Mouse (Mus musculus) c-Kit-positive CD71-positive TER-119-positive erythroid progenitor cells, embryonic 14.5 days (primary cell): Measurements from ENCODE around the gene Gm4969.

Source experiments
- DNase-seq: peaks from one replicate; pipeline ENCODE4 v3.0.0-alpha.2; 2013; ENCODE audit warnings: low spot score

Gm4969 gene

GRCm38 (mm10) chr7:19093537-19094385, 24.4 kb downstream of the Gm4969 start:
- peak; percentile 88 for DNase-seq

- peak; percentile 80 for DNase-seq
These were observed 25.0 kb downstream of the Gm4969 start for GRCm38 (mm10) chr7:19093174-19093521.

DNA sequence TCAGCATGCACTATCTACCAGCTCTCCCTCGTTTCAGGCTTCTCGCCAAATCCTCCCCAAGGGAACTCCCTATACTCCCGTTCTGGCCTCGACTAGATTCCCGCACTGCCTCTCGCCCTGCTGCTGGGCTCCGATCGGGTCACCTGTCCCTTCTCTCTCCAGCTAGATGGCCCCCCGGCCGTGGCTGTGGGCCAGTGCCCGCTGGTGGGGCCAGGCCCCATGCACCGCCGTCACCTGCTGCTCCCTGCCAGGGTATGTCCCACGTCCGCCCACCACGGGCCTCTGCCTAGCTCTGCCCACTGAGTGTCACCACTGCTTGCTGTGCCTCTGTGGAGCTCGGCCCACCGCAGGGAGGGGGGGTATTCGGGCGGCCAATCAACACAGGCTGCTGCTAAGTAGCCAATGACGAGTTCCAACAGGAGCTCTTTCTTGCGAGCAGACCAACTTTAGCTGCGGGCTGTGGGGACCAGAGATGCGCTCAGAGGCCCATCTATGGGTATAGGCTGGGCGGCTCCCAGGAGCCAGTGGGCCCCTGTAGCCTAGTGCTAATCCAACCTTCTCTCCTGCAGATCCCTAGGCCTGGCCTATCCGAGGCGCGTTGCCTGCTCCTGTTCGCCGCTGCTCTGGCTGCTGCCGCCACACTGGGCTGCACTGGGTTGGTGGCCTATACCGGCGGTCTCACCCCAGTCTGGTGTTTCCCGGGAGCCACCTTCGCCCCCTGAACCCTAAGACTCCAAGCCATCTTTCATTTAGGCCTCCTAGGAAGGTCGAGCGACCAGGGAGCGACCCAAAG, 25.6 kb downstream of the Gm4969 start:
- no peak for DNase-seq

GRCm38 (mm10) chr7:19091913-19092312, 26.3 kb downstream of the Gm4969 start:
- DNase-seq = no peak

DNA sequence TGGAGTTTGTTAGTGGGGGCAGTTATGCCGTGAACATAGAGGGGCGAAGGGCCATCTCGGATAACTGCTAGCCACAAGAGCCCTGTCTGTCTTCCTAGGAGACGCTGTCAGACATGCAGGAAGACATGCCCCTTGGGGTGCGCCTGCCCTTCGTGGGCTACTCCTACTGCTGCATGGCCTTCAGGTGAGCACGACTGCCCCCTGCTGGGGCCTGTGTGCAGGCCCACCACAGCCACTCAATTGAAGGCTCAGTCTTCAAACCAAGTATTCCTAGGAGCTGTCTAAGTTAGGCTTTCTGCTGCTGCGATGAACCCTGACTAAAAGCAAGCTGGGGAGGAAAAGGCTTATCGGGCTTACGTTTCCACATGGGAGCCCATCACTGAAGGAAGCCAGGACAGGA, 29.4 kb downstream of the Gm4969 start:
- DNase-seq = peak; percentile 68

GRCm38 (mm10) chr7:19086760-19087159, 31.4 kb downstream of the Gm4969 start:
- no peak for DNase-seq

DNA sequence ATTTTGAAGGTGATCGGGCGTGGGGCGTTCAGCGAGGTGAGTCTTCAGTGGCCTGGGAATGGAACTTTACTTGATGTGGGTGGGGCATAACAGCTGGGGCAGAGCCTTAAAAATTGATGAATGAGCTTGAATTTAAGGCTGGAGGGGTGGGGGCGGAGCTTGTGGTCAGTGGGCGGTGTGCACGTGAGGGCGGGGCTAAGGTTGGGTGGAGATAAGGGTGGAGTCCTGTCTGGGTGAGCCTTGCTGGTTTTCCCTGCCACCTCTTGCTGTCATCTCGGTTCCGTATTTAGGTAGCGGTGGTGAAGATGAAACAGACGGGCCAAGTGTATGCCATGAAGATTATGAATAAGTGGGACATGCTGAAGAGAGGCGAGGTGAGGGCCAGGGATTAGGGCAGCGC, 32.1 kb downstream of the Gm4969 start:
- peak; percentile 85 for DNase-seq

DNA sequence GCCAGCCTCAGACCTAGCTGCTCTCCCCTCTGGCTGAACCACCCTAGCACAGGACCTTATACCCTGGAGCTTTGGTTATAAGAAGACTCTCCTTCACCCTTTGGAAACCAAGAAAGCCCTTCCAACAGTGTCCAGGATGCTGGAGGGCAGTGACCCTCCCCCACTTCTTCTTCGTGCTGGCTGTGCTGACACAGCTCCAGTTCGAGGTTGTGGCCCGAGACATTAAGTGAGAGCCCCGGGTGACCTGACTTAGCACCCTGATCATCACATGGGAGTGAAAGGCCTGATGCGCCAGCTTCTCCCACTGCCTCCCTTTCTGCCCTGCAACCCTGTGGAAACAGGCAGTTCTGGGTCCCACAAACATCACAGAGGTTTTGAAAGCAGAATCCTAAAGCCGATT, 32.7 kb downstream of the Gm4969 start:
- DNase-seq = no peak

GRCm38 (mm10) chr7:19084921-19085473, 33.2 kb downstream of the Gm4969 start:
- DNase-seq = no peak

GRCm38 (mm10) chr7:19084277-19084771, 33.8 kb downstream of the Gm4969 start:
- no peak for DNase-seq

DNA sequence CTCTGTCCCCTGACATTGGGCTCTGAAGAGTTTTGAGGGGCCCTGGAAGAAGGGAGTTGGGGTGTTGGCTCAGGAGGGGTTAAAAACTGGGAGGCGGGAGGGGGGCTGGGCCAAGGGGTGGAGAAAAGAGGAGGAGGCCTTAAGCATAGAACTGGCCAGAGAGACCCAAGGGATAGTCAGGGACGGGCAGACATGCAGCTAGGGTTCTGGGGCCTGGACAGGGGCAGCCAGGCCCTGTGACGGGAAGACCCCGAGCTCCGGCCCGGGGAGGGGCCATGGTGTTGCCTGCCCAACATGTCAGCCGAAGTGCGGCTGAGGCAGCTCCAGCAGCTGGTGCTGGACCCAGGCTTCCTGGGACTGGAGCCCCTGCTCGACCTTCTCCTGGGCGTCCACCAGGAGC, 34.5 kb downstream of the Gm4969 start, which contains the start of gene Dmpk:
Dmpk (plus strand) TSS at position 149 of the 400 bp plus-strand sequence.
- no peak for DNase-seq

- no peak for DNase-seq
These were observed 35.1 kb downstream of the Gm4969 start for GRCm38 (mm10) chr7:19083096-19083495.

DNA sequence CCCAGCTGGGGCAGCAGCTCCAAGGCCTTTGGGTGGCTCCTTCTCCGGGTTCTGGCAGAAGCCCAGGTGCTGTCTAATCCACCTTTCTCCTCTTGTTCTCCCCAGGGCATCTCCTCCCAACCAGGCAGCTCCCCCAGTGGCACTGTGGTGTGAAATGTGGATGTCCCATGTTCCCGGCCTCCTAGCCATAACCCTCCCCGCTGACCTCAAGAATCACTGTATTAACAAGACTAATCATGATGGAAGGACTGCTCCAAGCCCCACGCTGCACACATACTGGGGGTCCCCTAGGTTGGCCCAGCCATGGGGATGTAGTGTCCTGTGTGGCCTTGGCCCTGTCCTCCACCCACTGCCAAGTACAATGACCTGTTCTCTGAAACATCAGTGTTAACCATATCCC, 36.0 kb downstream of the Gm4969 start:
- DNase-seq = no peak

DNA sequence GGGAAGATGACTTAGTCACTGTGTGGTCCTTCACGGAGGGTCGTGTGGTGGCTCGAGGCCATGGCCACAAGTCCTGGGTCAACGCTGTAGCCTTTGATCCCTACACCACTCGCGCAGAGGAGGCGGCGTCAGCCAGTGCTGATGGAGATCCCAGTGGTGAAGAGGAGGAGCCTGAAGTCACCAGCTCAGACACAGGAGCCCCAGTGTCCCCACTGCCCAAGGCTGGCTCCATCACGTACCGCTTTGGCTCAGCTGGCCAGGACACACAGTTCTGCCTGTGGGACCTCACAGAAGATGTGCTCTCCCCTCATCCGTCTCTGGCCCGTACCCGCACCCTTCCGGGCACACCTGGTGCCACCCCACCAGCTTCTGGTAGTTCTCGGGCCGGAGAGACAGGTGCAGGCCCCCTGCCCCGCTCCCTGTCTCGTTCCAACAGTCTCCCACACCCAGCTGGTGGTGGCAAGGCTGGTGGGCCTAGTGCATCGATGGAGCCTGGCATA, 37.7 kb downstream of the Gm4969 start:
- no peak for DNase-seq

- no peak for DNase-seq
These were observed 39.4 kb downstream of the Gm4969 start for GRCm38 (mm10) chr7:19078732-19079131.

- no peak for DNase-seq
These were observed 40.4 kb downstream of the Gm4969 start for GRCm38 (mm10) chr7:19077761-19078160.

GRCm38 (mm10) chr7:19076586-19076991, 41.6 kb downstream of the Gm4969 start:
- no peak for DNase-seq

DNA sequence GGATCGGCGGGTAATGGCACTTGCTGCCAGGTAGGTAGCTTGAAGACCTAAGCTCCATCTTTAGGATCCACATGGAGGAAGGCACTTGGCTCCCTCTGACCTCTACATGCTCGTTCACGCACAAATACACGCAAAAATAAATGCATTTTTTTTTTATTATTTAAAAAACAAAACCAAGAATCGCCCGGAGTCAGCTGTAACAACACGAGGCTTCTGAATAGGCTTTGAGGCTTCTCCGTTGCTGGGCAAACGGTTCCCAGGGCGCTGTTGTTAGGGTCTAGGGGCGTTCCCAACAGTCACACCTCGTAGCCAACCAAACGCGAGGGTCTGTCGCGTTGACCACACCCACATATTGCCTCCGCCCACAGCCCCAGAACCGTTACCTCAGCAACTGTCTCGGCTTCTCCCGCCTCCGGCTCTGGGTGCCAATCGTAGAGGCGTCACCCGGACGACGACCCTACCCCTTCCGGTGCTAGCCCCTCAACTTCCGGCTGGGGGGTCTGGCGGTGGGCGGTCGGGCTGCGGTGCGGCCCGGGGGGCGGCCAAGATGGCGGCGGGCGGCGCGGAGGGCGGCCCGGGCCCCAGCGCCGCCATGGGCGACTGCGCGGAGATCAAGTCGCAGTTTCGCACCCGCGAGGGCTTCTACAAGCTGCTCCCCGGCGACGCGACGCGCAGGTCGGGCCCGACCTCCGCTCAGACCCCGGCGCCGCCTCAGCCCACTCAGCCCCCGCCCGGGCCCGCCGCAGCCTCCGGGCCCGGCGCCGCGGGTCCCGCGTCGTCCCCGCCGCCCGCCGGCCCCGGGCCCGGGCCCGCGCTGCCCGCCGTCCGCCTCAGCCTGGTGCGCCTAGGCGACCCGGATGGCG, 42.2 kb downstream of the Gm4969 start, which contains the start of gene Dmwd:
Dmwd (plus strand) TSS at position 505 of the 863 bp plus-strand sequence.
- peak; percentile 92 for DNase-seq

DNA sequence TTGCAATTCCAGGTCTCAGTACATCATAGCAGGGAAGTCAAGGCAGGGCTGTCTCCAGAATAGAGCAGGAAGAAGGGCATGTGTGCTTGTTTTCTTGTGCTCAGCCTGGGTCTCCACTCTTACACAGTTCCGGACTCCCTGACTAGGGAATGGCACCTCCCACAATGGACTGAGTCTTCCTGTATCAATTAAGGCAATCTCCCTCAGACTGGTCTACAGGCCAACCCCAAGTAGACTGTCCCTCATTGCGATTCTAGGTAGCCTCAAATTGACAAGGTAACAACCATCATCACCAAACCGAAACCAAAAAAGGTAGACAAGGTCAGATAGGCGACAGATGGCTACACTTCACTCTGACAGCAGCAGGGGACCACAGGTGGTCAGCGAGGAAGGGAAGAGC, 42.9 kb downstream of the Gm4969 start:
- DNase-seq = no peak

DNA sequence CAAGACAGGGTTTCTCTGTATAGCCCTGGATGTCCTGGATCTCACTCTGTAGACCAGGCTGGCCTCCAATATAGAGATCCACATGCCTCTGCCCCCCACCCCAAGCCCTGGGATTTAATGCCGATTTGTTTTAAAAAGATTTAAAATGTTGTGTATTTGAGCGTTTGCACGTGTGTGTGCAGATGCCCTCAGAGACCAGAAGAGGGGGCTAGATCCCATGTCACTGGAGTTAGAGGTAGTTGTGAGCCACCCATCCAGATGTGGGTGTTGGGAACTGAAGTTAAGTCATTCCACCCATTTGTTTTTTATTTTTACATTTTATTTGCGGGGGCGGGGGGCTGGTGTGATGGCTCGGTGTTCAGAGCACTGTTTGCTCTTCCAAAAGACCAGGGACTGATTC, 43.7 kb downstream of the Gm4969 start:
- DNase-seq = no peak

DNA sequence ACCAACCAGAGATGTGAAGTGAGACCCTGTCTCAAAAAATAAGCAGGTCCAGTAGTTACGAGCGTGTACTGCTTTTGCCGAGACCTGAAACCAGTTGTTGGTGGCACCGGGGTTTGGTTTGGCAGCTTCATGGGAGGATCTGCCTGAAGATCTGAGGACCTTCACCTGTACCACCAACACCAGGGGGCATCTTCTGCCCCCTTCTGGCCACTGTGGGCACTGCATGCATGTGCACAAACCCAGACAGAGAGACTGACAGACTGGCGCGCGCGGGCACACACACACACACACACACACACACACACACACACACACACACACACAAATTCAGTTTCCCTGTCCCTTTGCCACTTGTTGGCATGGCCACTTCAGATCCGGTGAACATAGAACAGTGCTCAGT, 44.7 kb downstream of the Gm4969 start:
- no peak for DNase-seq
